Mouse (Mus musculus): ENCODE results near the gene Kctd3.

- TF ChIP-seq MAZ (IDR thresholded peaks at IDR 0.05; ENCODE audit: low read depth, low read length) (no peak), TCF12 (IDR thresholded peaks at IDR 0.05; ENCODE audit: low read depth, low read length) (no peak), EP300 (IDR thresholded peaks at IDR 0.05; ENCODE audit: low read depth in 1 of 2, low read length in 2 of 2) (no peak), MXI1 (IDR thresholded peaks at IDR 0.05; ENCODE audit: low read depth, low read length) (no peak), ZNF384 (IDR thresholded peaks at IDR 0.05; ENCODE audit: low read depth, low read length) (no peak), USF1 (IDR thresholded peaks at IDR 0.05; ENCODE audit: low read depth, low read length) (no peak), TBP (IDR thresholded peaks at IDR 0.05; ENCODE audit: low read depth, low read length) (no peak), CTCF (IDR thresholded peaks at IDR 0.05 in 2 of 3, conservative IDR thresholded peaks at IDR 0.05 in 1 of 3; ENCODE audit: control insufficient read depth in 1 of 3, insufficient read depth in 1 of 3, low read depth in 2 of 3, low read length in 3 of 3, poor library complexity in 1 of 3, severe bottlenecking in 1 of 3) (no peak), RCOR1 (IDR thresholded peaks at IDR 0.05; ENCODE audit: low read depth, low read length) (no peak), ZKSCAN1 (IDR thresholded peaks at IDR 0.05; ENCODE audit: low read depth, low read length) (no peak), MEF2A (IDR thresholded peaks at IDR 0.05; ENCODE audit: extremely low read depth, insufficient replicate concordance, low read depth, low read length, poor library complexity, severe bottlenecking) (no peak), GABPA (IDR thresholded peaks at IDR 0.05; ENCODE audit: low read depth, low read length) (no peak)
Observed at GRCm38 (mm10) chr1:189007980-189008324, 311 bp upstream of the Kctd3 start.

All from MEL (cell line).